Mouse (Mus musculus) lung, adult 2 months (tissue): ENCODE data around the gene Olfm1.

ENCODE experiments used
- CTCF ChIP-seq: fragments of 200-500 bp; IDR thresholded peaks from 2 replicates; pipeline ENCODE4 v1.5.1; 2011; ENCODE audit warnings: mild to moderate bottlenecking, low read length, control low read depth; ENCODE audit not compliant: insufficient read depth
- POLR2A ChIP-seq: fragments of 200-500 bp; IDR thresholded peaks from 2 replicates; pipeline ENCODE4 v1.6.1; 2011; ENCODE audit warnings: low read depth, mild to moderate bottlenecking, control low read depth, low read length, borderline replicate concordance; ENCODE audit errors: extremely low read depth

DNA sequence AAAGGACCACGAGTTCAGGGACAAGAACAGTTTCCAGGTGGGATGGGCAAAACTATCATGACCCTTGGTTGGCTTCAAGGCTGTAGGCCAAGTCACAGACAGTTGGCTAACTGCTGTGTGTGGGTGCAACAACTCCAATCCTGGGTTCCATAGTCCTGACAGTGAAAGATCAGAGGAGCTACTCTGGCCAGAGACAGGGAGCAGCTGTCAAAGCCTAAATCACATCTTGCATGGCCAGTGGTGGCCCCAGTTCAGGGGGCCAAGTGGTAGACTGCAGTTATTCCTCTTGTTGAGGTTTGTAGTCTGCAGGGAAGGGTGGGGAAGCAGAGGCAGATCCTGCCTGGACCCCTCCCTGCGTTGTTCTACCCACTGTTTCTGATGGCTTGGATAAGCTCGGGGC, 48.1 kb downstream of the Olfm1 start:
- TF ChIP-seq CTCF (no peak), POLR2A (no peak)
